Mouse (Mus musculus): Measurements from ENCODE around the gene Tsen2. TPM values are rescaled to one million over a fixed set of nuclear protein-coding genes. Genes with fewer than 3 reads are reported as not detected.

Gene Tsen2
- total RNA-seq, 2 experiments from 2014 or later = 6.8 to 8.7 TPM

- DNase-seq (ENCODE audit: low spot score in 2 of 2) = peak; percentile 78 to 80
Measured at GRCm38 (mm10) chr6:115538645-115539429, 5.6 kb upstream of the Tsen2 start.

GRCm38 (mm10) chr6:115541676-115542275 is 2.7 kb upstream of the Tsen2 start:
- DNase-seq (ENCODE audit: low spot score in 2 of 2) = no peak

GRCm38 (mm10) chr6:115542341-115542740 is 2.1 kb upstream of the Tsen2 start:
- DNase-seq (ENCODE audit: low spot score in 2 of 2) = no peak

- peak; percentile 37 to 42 for DNase-seq (ENCODE audit: low spot score in 2 of 2)
Measured at GRCm38 (mm10) chr6:115546276-115546675, 1.8 kb downstream of the Tsen2 start.

- DNase-seq (ENCODE audit: low spot score in 2 of 2) = no peak
Measured at GRCm38 (mm10) chr6:115555485-115555884, 11.0 kb downstream of the Tsen2 start.

- DNase-seq (ENCODE audit: low spot score in 2 of 2) = no peak
Measured at GRCm38 (mm10) chr6:115558176-115558575, 13.7 kb downstream of the Tsen2 start.

GRCm38 (mm10) chr6:115559651-115560632 is 15.5 kb downstream of the Tsen2 start:
- peak in 1 of 2 experiments; percentile 22 for DNase-seq (ENCODE audit: low spot score in 2 of 2)

- DNase-seq (ENCODE audit: low spot score in 2 of 2) = no peak
Measured at GRCm38 (mm10) chr6:115565479-115566045, 21.1 kb downstream of the Tsen2 start.

GRCm38 (mm10) chr6:115574171-115574570 is 29.7 kb downstream of the Tsen2 start:
- no peak for DNase-seq (ENCODE audit: low spot score in 2 of 2)

GRCm38 (mm10) chr6:115577407-115577806 is 32.9 kb downstream of the Tsen2 start:
- no peak for DNase-seq (ENCODE audit: low spot score in 2 of 2)

- DNase-seq (ENCODE audit: low spot score in 2 of 2) = no peak
Measured at GRCm38 (mm10) chr6:115577941-115578340, 33.5 kb downstream of the Tsen2 start.

- no peak for DNase-seq (ENCODE audit: low spot score in 2 of 2)
Measured at GRCm38 (mm10) chr6:115580810-115581209, 36.3 kb downstream of the Tsen2 start.

GRCm38 (mm10) chr6:115582328-115583115 is 38.1 kb downstream of the Tsen2 start:
- no peak for DNase-seq (ENCODE audit: low spot score in 2 of 2)

GRCm38 (mm10) chr6:115583430-115584125 is 39.1 kb downstream of the Tsen2 start:
- DNase-seq (ENCODE audit: low spot score in 2 of 2) = no peak

GRCm38 (mm10) chr6:115584176-115584575 is 39.7 kb downstream of the Tsen2 start:
- DNase-seq (ENCODE audit: low spot score in 2 of 2) = no peak

GRCm38 (mm10) chr6:115586321-115586720 is 41.9 kb downstream of the Tsen2 start:
- DNase-seq (ENCODE audit: low spot score in 2 of 2) = no peak

- DNase-seq (ENCODE audit: low spot score in 2 of 2) = no peak
Measured at GRCm38 (mm10) chr6:115591692-115592359, 47.4 kb downstream of the Tsen2 start.

GRCm38 (mm10) chr6:115592458-115592857 is 48.0 kb downstream of the Tsen2 start, which contains the start of gene Mkrn2os:
Mkrn2os (minus strand) TSS chr6:115592576.
- DNase-seq (ENCODE audit: low spot score in 2 of 2) = no peak

GRCm38 (mm10) chr6:115593252-115593651 is 48.8 kb downstream of the Tsen2 start:
- DNase-seq (ENCODE audit: low spot score in 2 of 2) = no peak
